Mouse (Mus musculus) heart, postnatal 0 days (tissue): ENCODE data around the gene Clmp. TPM values are rescaled to one million over a fixed set of nuclear protein-coding genes. Genes with fewer than 3 reads are reported as not detected.

Source experiments
- ATAC-seq: fragments of 200-750 bp; cut with Nextera tagmentation; 2 replicates; pipeline ENCODE4 v1.8.0; 2017; ENCODE audit warnings: low read depth, moderate number of reproducible peaks, moderate library complexity; ENCODE audit not compliant: insufficient read depth
- DNase-seq: peaks from one replicate; pipeline ENCODE4 v3.0.0-alpha.2; 2016; ENCODE audit warnings: low spot score
- H3K27ac ChIP-seq: fragments of 300-500 bp; sonication (generic); 2 replicates; pipeline ENCODE4 v1.5.1; 2014; ENCODE audit warnings: low read depth, mild to moderate bottlenecking
- H3K27me3 ChIP-seq: fragments of 300-500 bp; sonication (generic); 2 replicates; pipeline ENCODE4 v1.6.1; 2014; ENCODE audit warnings: low read length, mixed read lengths; ENCODE audit not compliant: control insufficient read depth, insufficient read depth
- H3K36me3 ChIP-seq: fragments of 300-500 bp; sonication (generic); replicated peaks from 2 replicates; pipeline ENCODE4 v1.6.1; 2014; ENCODE audit warnings: low read length, mixed read lengths; ENCODE audit not compliant: control insufficient read depth, insufficient read depth
- H3K4me1 ChIP-seq: fragments of 300-500 bp; sonication (generic); 2 replicates; pipeline ENCODE4 v1.6.1; 2014; ENCODE audit warnings: antibody characterized with exemption; ENCODE audit not compliant: control insufficient read depth, insufficient read depth
- H3K4me2 ChIP-seq: fragments of 300-500 bp; sonication (generic); 2 replicates; pipeline ENCODE4 v1.6.1; 2014; ENCODE audit warnings: low read depth, mild to moderate bottlenecking, low read length, moderate library complexity
- H3K4me3 ChIP-seq: fragments of 300-500 bp; sonication (generic); 2 replicates; pipeline ENCODE4 v1.5.1; 2014; ENCODE audit warnings: low read depth, low read length
- H3K9ac ChIP-seq: fragments of 300-500 bp; sonication (generic); replicated peaks from 2 replicates; pipeline ENCODE4 v1.6.1; 2014; ENCODE audit warnings: low read depth, low read length, mixed read lengths
- H3K9me3 ChIP-seq: fragments of 300-500 bp; sonication (generic); replicated peaks from 2 replicates; pipeline ENCODE4 v1.6.1; 2016; ENCODE audit warnings: low read length; ENCODE audit not compliant: control insufficient read depth
- CTCF ChIP-seq: IDR thresholded peaks from 2 replicates; pipeline ENCODE4 v1.5.1; 2016; ENCODE audit warnings: antibody characterized with exemption, control low read depth, low read depth
- EP300 ChIP-seq: IDR thresholded peaks from 2 replicates; pipeline ENCODE4 v1.6.1; 2016; ENCODE audit warnings: antibody characterized with exemption, low read depth
- WGBS: fragments of 180-500 bp; shearing (Covaris S2); extraction: QIAGEN DNeasy Blood & Tissue Kit; methylation state at CpG from one replicate; pipeline ENCODE4 v1.1.7; 2014; 5-methylcytosine and 5-hydroxymethylcytosine counted together
- polyA plus RNA-seq: library from polyadenylated mRNA; unstranded; fragments of >200 nt; fragmentation: Nextera tagmentation; extraction: Ambion mirVana; gene quantifications from 2 replicates; pipeline ENCODE4 v1.2.1, GENCODE M21; 2015
- total RNA-seq: library from RNA; depleted of rRNA; stranded (reverse); fragments of >200 nt; gene quantifications from 2 replicates; pipeline ENCODE4 v1.2.3, GENCODE M21; 2014; ENCODE audit warnings: low replicate concordance

Clmp gene
- total and polyA plus RNA-seq, 2 experiments from 2014 or later = 2.5 to 4.7 TPM

DNA sequence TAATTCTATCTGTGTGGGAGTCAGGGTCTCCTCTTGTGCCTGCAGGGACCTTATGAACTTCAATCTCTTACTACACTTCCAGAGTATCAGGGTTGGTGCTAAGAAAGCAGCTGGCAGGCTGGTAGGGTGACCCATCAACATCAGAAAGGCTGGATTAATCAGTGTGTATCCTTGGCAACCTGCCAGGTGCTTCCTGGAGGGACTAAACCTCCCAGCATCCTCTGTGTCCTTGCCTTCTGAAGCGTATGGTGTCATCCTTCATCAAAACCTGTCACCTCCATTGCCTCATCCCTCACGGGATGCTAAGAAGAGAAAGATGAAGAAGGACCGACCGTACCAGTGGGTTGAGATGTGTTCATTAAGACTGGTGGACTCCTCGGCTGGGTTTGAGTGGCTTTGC, 8.0 kb downstream of the Clmp start:
- DNase-seq = no peak

DNA sequence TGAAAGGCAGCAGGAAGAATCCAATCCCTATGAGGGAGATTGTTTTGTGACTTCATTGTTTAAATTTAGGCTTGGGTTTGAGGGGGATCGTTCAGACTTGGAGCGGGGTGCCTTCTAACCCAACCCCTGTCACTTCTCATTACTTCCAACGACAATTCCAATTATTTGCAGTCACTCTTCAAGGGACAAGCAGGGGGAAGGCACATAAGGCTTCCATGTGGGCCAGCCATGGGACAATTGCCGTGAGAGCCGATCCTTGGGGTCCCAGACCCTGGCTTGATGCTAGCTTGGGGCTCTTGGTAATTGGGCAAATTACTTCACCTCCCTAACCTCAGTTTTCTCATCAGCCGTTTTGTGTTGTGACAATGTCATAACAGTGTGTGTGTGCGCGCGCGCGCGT, 8.5 kb downstream of the Clmp start:
- no peaks in the 10 kb centered on the region for H3K9me3 ChIP-seq
- WGBS = 83% methylated on average over 12 of the region's 12 CpGs
- H3K9ac ChIP-seq = no peak overlapping the region
- H3K27ac ChIP-seq = no peak overlapping the region
- TF ChIP-seq CTCF = no peak
- TF ChIP-seq EP300 = no peak
- no peak for DNase-seq
- no peaks in the 10 kb centered on the region for H3K36me3 ChIP-seq
- H3K4me2 ChIP-seq = no peak overlapping the region
- H3K27me3 ChIP-seq = peaks cover 2% of the 10 kb centered on the region; the same call in 1 of the 2 replicates
- no peak overlapping the region for H3K4me3 ChIP-seq
- H3K4me1 ChIP-seq = no peaks in the 10 kb centered on the region
- ATAC-seq = no peak

More for the DNA sequence above, 8.0 kb downstream of the Clmp start:
- Histone ChIP-seq H3K4me2 (no peak overlapping the region), H3K27ac (no peak overlapping the region), H3K4me1 (no peaks in the 10 kb centered on the region), H3K9me3 (no peaks in the 10 kb centered on the region), H3K27me3 (peaks cover 2% of the 10 kb centered on the region; the same call in 1 of the 2 replicates), H3K4me3 (no peak overlapping the region), H3K36me3 (no peaks in the 10 kb centered on the region), H3K9ac (no peak overlapping the region)
- no peak for TF ChIP-seq CTCF
- no peak for TF ChIP-seq EP300
- ATAC-seq = no peak
- WGBS = 69% methylated on average over 5 of the region's 5 CpGs

DNA sequence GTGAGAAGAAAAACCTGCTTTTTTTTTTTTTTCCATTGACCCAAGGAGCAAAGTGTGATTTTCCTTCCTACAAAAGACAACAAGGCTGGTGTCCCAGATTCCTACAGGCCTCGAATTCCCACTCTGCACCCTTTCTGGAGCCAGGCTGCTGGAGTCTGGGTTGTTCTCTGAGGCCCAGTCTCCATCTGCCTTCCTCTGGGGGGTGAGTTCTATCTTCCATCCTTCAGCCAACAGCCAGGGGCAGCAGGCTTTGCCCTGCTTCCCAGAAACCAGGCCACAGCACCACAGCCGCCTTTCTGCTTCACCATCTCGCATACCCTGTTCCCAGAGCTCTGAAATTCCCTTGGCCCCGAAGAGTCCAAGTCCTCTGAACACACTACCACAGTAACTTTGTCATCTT, 10.3 kb downstream of the Clmp start:
- peaks cover 2% of the 10 kb centered on the region; the same call in 1 of the 2 replicates for H3K27me3 ChIP-seq
- TF ChIP-seq EP300 (no peak), CTCF (no peak)
- H3K4me1 ChIP-seq = no peaks in the 10 kb centered on the region
- H3K36me3 ChIP-seq = no peaks in the 10 kb centered on the region
- no peak overlapping the region for H3K27ac ChIP-seq
- H3K9me3 ChIP-seq = no peaks in the 10 kb centered on the region
- no peak overlapping the region for H3K4me3 ChIP-seq
- no peak for ATAC-seq
- 81% methylated on average over 4 of the region's 4 CpGs for WGBS
- no peak for DNase-seq
- no peak overlapping the region for H3K4me2 ChIP-seq
- H3K9ac ChIP-seq = no peak overlapping the region

DNA sequence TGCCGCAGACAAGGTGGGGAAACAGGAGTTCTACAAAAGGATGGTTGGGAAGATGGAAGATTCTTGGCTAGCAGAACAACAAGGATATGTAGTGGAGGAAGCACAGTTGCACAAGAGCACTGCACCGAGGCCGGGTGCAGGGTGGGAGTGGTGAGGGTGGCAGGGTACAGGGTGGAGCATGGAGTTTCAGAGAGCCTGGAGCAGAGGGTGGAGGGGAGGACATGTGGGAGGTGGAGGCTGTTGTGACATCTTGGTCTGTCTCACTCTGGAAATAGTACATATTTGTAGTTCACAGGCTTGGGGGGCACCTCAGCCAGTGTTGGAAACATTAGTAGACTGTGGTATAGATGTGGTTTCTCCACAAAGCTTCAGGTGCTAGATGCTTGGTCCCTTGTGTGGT, 13.4 kb downstream of the Clmp start:
- H3K27me3 ChIP-seq = 0 out of 2 replicates have a peak, but pooled peaks cover 2% of the 10 kb centered on the region
- no peak overlapping the region for H3K9ac ChIP-seq
- ATAC-seq = no peak
- no peak for DNase-seq
- TF ChIP-seq EP300 (no peak), CTCF (no peak)
- H3K4me3 ChIP-seq = no peak overlapping the region
- no peaks in the 10 kb centered on the region for H3K36me3 ChIP-seq
- H3K4me2 ChIP-seq = no peak overlapping the region
- H3K27ac ChIP-seq = no peak overlapping the region
- H3K4me1 ChIP-seq = no peaks in the 10 kb centered on the region
- no peaks in the 10 kb centered on the region for H3K9me3 ChIP-seq
- 88% methylated on average over 3 of the region's 3 CpGs for WGBS

DNA sequence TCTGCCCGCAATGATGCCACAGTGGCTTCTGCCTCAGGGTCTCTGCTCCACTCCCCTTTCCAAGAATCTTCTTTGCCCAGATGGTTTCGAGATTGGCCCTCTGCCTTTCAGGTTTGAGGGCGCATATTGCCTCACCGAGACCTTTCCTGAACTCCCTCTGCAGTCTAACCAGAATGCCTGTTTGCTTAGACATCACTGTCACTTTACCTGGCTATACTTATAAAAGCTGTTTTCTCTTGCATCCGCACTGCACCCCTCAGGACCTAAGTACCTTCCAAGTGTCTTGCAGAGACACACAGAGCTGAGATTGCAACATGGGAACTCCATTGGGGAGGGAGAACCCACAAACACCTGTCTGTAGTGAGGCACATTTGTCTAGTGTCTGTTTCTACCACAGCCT, 14.5 kb downstream of the Clmp start:
- WGBS = 82% methylated on average over 5 of the region's 5 CpGs

More for the DNA sequence above, 14.5 kb downstream of the Clmp start:
- DNase-seq = no peak
- H3K27me3 ChIP-seq = no peaks in the 10 kb centered on the region
- H3K4me2 ChIP-seq = no peak overlapping the region
- ATAC-seq = no peak
- H3K4me1 ChIP-seq = no peaks in the 10 kb centered on the region
- no peaks in the 10 kb centered on the region for H3K36me3 ChIP-seq
- TF ChIP-seq CTCF (no peak), EP300 (no peak)
- H3K27ac ChIP-seq = no peak overlapping the region
- H3K9me3 ChIP-seq = no peaks in the 10 kb centered on the region
- H3K4me3 ChIP-seq = no peak overlapping the region
- no peak overlapping the region for H3K9ac ChIP-seq
